Mouse (Mus musculus) small intestine, adult 2 months (tissue): ENCODE measurements around the gene Ccdc30. TPM values are rescaled to one million over a fixed set of nuclear protein-coding genes. Genes with fewer than 3 reads are reported as not detected.
"Not testable (repeated sequence)": the region's sequence is repeated elsewhere in the genome, so short reads cannot be mapped to it uniquely, and the experiment has no call there.

Experiments used
- H3K27ac ChIP-seq: fragments of 200-500 bp; 2 replicates; pipeline ENCODE4 v1.5.1; 2012; ENCODE audit warnings: low read depth, low read length, control low read depth, inconsistent platforms; ENCODE audit not compliant: insufficient read depth
- H3K27me3 ChIP-seq: fragments of 200-500 bp; 2 replicates; pipeline ENCODE4 v1.6.1; 2012; ENCODE audit warnings: mild to moderate bottlenecking, moderate library complexity, low read length, inconsistent platforms; ENCODE audit not compliant: control insufficient read depth, insufficient read depth
- H3K36me3 ChIP-seq: fragments of 200-500 bp; 2 replicates; pipeline ENCODE4 v1.6.1; 2012; ENCODE audit warnings: mild to moderate bottlenecking, low read length, control low read depth, inconsistent platforms; ENCODE audit not compliant: control insufficient read depth, insufficient read depth
- H3K4me1 ChIP-seq: fragments of 200-500 bp; 2 replicates; pipeline ENCODE4 v1.6.1; 2012; ENCODE audit warnings: low read length, inconsistent platforms, mixed read lengths; ENCODE audit not compliant: control insufficient read depth, insufficient read depth, insufficient read length
- H3K4me3 ChIP-seq: fragments of 200-500 bp; 2 replicates; pipeline ENCODE4 v1.5.1; 2012; ENCODE audit warnings: low read depth, mild to moderate bottlenecking, control low read depth, inconsistent platforms, low read length, moderate library complexity
- CTCF ChIP-seq: fragments of 200-500 bp; IDR thresholded peaks from 2 replicates; pipeline ENCODE4 v1.5.1; 2012; ENCODE audit warnings: low read depth, mild to moderate bottlenecking, control low read depth, inconsistent platforms, low read length, moderate library complexity, mixed read lengths; ENCODE audit not compliant: insufficient replicate concordance, insufficient read length; ENCODE audit errors: extremely low read depth
- POLR2A ChIP-seq: fragments of 200-500 bp; IDR thresholded peaks from 2 replicates; pipeline ENCODE4 v1.6.1; 2012; ENCODE audit warnings: low read depth, mild to moderate bottlenecking, control low read depth, inconsistent platforms, low read length, moderate library complexity
- WGBS: fragments of 180-500 bp; shearing (Covaris S2); methylation state at CpG from one replicate; pipeline ENCODE4 v1.1.7; 2018; 5-methylcytosine and 5-hydroxymethylcytosine counted together
- polyA plus RNA-seq: library from polyadenylated mRNA; depleted of rRNA; stranded (reverse); fragments of >200 nt; gene quantifications from 2 replicates; pipeline ENCODE4 v1.2.3, GENCODE M21; 2012

The Ccdc30 gene
- polyA plus RNA-seq, 1 experiment, result 0.10 TPM

- H3K27ac ChIP-seq, result peak overlapping the region; percentile 62
- no peak for TF ChIP-seq CTCF
- TF ChIP-seq POLR2A, result no peak
- H3K4me3 ChIP-seq, result peak overlapping the region; percentile 76
- H3K36me3 ChIP-seq, result peaks cover 5% of the 10 kb centered on the region
- under 1% methylated on average over 56 of the region's 80 CpGs for WGBS
- peaks cover 5% of the 10 kb centered on the region; the same call in 1 of the 2 replicates for H3K4me1 ChIP-seq
- H3K27me3 ChIP-seq, result no peaks in the 10 kb centered on the region
These were observed 121.6 kb downstream of the Ccdc30 start for GRCm38 (mm10) chr4:119293574-119294258.

GRCm38 (mm10) chr4:119292771-119293573 lies 122.3 kb downstream of the Ccdc30 start:
- Histone ChIP-seq H3K4me3 (peak overlapping the region; percentile 76), H3K27me3 (no peaks in the 10 kb centered on the region), H3K27ac (peak overlapping the region; percentile 62), H3K4me1 (peaks cover 7% of the 10 kb centered on the region; the same call in 1 of the 2 replicates), H3K36me3 (peaks cover 5% of the 10 kb centered on the region)
- TF ChIP-seq CTCF, result no peak
- TF ChIP-seq POLR2A, result no peak
- WGBS, result under 1% methylated on average over 24 of the region's 24 CpGs

GRCm38 (mm10) chr4:119291921-119292320 lies 123.4 kb downstream of the Ccdc30 start:
- WGBS, result 51% methylated on average over 1 of the region's 1 CpGs

GRCm38 (mm10) chr4:119285336-119285735 lies 130.0 kb downstream of the Ccdc30 start:
- H3K4me1 ChIP-seq, result peaks cover 12% of the 10 kb centered on the region
- no peak for TF ChIP-seq POLR2A
- no peak for TF ChIP-seq CTCF
- H3K27me3 ChIP-seq, result no peaks in the 10 kb centered on the region
- H3K36me3 ChIP-seq, result peaks cover 42% of the 10 kb centered on the region
- peak overlapping the region; percentile 85 for H3K27ac ChIP-seq
- H3K4me3 ChIP-seq, result no peak overlapping the region
- 20% methylated on average over 2 of the region's 2 CpGs for WGBS

More at GRCm38 (mm10) chr4:119291921-119292320, 123.4 kb downstream of the Ccdc30 start:
- H3K27me3 ChIP-seq, result no peaks in the 10 kb centered on the region
- peaks cover 6% of the 10 kb centered on the region for H3K36me3 ChIP-seq
- TF ChIP-seq CTCF (no peak), POLR2A (no peak)
- no peak overlapping the region for H3K4me3 ChIP-seq
- peaks cover 8% of the 10 kb centered on the region; the same call in 1 of the 2 replicates for H3K4me1 ChIP-seq
- H3K27ac ChIP-seq, result no peak overlapping the region

- Histone ChIP-seq H3K27ac (peak overlapping the region; percentile 63), H3K36me3 (peaks cover 42% of the 10 kb centered on the region), H3K4me3 (no peak overlapping the region), H3K4me1 (peaks cover 12% of the 10 kb centered on the region), H3K27me3 (no peaks in the 10 kb centered on the region)
- TF ChIP-seq POLR2A (no peak), CTCF (no peak)
- WGBS, result 34% methylated on average over 1 of the region's 1 CpGs
These were observed 130.5 kb downstream of the Ccdc30 start for GRCm38 (mm10) chr4:119284861-119285260.

GRCm38 (mm10) chr4:119278784-119279183 lies 136.5 kb downstream of the Ccdc30 start:
- not testable (repeated sequence) for H3K4me1 ChIP-seq, H3K27ac ChIP-seq, H3K4me3 ChIP-seq, H3K27me3 ChIP-seq
- 63% methylated on average over 15 of the region's 15 CpGs for WGBS
- H3K36me3 ChIP-seq, result peaks cover 66% of the 10 kb centered on the region

- Histone ChIP-seq H3K36me3 (peaks cover 59% of the 10 kb centered on the region), H3K4me3 (no peak overlapping the region), H3K27me3 (no peaks in the 10 kb centered on the region), H3K27ac (peak overlapping the region; percentile 77), H3K4me1 (peaks cover 2% of the 10 kb centered on the region; the same call in 1 of the 2 replicates)
- TF ChIP-seq POLR2A (no peak), CTCF (no peak)
- WGBS, result 80% methylated on average over 2 of the region's 2 CpGs
These were observed 139.6 kb downstream of the Ccdc30 start for GRCm38 (mm10) chr4:119275726-119276125.
